Mouse (Mus musculus): ENCODE results near the gene Sell.
A peak's percentile ranks its signal among the peaks of the same experiment; 100 is the strongest.

The Sell gene

GRCm38 (mm10) chr1:164074606-164075140 lies 12.9 kb downstream of the Sell start:
- DNase-seq (ENCODE audit: low spot score in 2 of 2) = no peak

- DNase-seq (ENCODE audit: low spot score in 2 of 2) = no peak
Observed at GRCm38 (mm10) chr1:164075416-164075815, 13.6 kb downstream of the Sell start.

- peak in 1 of 2 experiments; percentile 40 for DNase-seq (ENCODE audit: low spot score in 2 of 2)
Observed at GRCm38 (mm10) chr1:164076441-164076840, 14.7 kb downstream of the Sell start.

GRCm38 (mm10) chr1:164077031-164077430 lies 15.2 kb downstream of the Sell start:
- DNase-seq (ENCODE audit: low spot score in 2 of 2) = peak; percentile 54 to 59

DNA sequence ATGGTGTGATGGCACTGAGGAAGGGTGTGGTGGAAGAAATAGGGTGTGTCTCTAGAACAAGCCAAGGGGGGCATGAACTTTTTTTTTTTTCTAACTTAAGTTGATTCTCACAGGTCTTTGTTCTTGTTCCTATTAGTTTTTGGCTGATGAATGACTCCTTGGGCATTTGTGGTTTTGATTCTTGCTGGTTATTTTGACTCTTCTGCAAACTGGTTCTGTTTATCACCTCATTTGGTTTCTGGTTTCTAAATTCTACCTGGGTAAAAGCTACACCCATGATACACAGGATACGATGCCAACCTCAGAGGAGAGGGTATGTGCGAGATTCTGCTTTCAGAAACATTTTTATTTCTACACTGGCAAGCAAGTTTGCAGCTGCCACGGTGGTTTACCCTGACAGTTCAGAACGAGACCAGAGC lies 16.6 kb downstream of the Sell start:
- peak; percentile 59 to 63 for DNase-seq (ENCODE audit: low spot score in 2 of 2)

- DNase-seq (ENCODE audit: low spot score in 2 of 2) = no peak
Observed at GRCm38 (mm10) chr1:164079091-164079490, 17.3 kb downstream of the Sell start.

DNA sequence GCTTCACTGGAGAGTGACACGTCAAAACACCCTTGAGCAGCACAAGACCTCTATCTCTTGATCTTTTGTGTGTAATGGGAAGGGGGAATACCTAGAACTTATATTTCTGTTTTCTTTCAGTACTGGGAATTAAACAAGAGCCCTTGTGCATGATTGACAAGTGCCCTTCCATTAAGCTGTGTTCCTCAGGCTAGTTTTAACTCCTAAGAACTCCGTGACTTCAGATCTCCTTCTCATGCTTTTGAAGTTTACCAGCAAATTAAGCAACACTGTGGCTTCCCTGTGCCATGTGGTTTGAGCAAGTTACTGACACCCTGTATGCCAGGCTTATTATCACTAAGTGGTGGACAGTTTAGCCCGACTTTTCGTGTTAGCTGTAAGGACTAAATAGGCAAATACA lies 21.3 kb downstream of the Sell start:
- no peak for DNase-seq (ENCODE audit: low spot score in 2 of 2)

- no peak for DNase-seq (ENCODE audit: low spot score in 2 of 2)
Observed at GRCm38 (mm10) chr1:164086797-164087196, 25.0 kb downstream of the Sell start.

DNA sequence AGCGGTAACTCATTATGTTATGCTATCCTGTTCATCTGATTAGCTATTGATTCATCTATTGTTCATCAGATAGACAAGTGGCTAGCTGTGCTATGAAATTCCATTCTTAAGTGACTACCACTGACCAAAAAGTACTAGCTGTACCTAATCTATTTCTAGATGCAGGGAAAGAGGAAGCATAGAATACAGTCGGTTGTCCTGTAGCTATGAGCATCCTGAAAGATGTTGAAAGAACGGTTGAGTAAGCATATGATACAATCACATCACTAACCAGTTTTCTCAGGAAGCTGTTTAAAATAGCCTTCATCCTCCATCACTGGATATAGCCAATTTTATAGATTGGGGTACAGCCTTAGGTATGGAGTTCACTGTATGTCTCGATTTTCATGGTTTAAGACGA lies 26.1 kb downstream of the Sell start:
- no peak for DNase-seq (ENCODE audit: low spot score in 2 of 2)

- DNase-seq (ENCODE audit: low spot score in 2 of 2) = no peak
Observed at GRCm38 (mm10) chr1:164096780-164097179, 35.0 kb downstream of the Sell start.

GRCm38 (mm10) chr1:164097911-164098310 lies 36.1 kb downstream of the Sell start:
- DNase-seq (ENCODE audit: low spot score in 2 of 2) = no peak

- no peak for DNase-seq (ENCODE audit: low spot score in 2 of 2)
Observed at GRCm38 (mm10) chr1:164098372-164098771, 36.6 kb downstream of the Sell start.

DNA sequence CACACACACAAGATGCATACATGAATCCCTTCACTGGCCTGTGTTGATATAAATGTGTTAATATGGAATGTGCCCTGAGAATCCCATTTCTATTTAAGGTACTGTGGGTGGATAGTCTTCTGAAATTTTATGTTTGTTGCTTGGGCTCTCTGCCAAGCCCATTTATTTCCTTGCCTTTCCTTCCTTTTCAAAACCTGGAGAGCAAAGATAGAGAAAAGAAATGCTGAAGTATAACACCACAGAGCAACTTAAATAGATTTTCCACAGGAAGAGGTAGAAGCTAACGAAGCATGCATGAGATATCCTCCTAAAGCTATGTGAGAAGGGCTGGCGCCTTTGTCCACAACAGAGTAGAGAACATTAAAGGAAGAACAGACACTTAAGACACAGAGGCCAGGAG lies 48.0 kb downstream of the Sell start:
- no peak for DNase-seq (ENCODE audit: low spot score in 2 of 2)

- no peak for DNase-seq (ENCODE audit: low spot score in 2 of 2)
Observed at GRCm38 (mm10) chr1:164110591-164111329, 49.0 kb downstream of the Sell start.

DNA sequence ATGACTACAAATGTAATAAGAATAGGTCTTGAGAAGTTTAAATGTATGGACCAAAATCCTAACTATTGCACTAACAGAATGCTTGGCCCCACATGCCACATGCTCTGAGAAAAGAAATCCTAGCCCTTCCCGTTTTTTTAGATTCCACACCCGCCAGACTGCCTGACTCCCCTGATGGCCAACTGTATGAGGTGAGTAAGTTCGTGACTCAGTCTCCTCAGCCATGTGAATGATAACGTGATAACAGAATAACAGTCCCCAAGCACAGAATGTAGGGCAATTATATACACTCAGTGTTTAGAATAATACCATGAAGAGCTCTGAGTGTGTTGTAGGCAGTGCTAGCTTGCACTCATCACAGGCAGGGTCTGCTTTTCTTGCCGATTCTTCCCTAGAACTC lies 52.5 kb downstream of the Sell start:
- no peak for DNase-seq (ENCODE audit: low spot score in 2 of 2)

DNA sequence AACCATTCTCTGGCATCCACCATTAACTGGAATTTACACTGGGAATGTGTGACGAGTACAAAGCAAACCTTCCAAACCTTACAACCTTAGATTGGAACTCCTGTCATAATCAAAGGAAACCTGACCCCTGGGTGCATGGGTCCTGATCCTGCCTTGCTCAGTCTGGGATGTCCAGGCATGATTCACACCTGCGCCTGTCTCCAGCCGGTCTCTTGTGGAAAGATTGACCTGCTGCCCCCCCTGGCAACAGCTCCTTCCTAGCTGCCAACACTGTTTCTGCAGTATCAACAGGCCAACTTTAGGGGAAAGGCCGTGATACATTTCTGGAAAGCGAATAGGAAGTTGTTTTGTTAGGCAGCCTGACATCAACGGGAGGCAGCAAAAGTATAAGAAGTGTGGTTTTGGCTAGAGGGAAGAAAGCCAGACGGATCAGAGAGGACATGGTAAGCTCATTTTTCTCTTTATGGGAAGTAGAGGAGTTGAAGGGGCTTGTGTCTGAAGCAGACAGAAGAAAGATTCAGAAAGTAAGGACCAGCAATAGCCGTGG lies 53.2 kb downstream of the Sell start, which contains the start of gene Selp:
TSS of gene Selp (plus strand) at position 318 of the 547 bp plus-strand sequence.
- DNase-seq (ENCODE audit: low spot score in 2 of 2) = no peak

DNA sequence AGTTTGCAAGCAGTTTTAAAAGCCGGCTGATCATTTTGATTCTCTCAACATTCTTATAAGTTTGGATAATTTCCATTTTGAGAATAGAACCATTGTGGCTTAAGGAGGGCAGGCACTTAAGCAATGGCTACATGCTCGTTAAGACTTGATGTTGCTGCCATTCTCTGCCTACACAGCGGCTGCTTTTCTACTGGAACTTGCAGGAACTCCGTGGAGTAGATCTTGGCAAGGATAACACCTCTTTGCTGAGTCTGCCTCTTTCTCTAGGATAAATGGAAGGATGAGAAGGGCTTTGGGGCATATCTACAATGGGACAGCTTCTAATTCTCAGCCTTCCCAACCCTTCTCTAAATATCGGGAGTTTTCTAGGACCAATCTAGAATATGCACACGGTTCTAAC lies 53.9 kb downstream of the Sell start:
- no peak for DNase-seq (ENCODE audit: low spot score in 2 of 2)

- DNase-seq (ENCODE audit: low spot score in 2 of 2) = no peak
Observed at GRCm38 (mm10) chr1:164117869-164118268, 56.1 kb downstream of the Sell start.

GRCm38 (mm10) chr1:164119892-164120776 lies 58.4 kb downstream of the Sell start:
- DNase-seq (ENCODE audit: low spot score in 2 of 2) = no peak

DNA sequence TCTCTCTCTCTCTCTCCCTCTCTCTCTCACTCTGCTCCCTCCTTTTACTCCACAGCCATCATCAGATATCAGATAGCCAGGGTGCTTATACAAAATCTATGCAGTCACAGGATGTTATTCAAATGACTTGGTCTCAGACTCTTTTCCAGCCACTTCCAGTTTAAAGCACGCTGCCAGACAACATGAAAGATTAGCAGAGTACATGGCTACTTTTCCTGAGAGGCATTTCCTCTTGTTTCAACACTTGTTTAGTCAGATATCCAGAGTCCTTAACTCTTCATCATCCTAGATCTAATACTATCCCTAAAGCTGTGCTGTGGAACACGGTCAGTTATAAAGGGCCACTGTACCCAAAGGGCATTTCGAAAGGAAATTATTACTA lies 59.0 kb downstream of the Sell start:
- no peak for DNase-seq (ENCODE audit: low spot score in 2 of 2)

DNA sequence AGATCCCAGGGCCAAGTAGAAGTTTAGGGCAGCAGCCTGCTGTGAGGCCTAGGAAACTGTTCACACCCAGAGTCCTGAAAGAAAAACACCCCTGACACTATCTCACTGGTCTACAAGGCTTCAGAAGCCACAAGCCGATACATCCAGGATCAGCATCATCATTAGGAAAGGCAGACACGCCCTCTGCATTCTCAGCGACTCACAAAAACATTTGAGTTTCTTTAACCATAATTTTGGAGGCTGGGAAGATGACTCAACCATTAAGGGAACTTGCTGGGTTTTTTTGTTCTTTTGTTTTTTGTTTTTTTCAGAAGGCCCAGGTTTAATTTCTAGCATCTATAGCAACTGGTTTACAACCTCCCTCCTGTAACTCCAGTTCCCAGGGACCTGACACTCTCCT lies 62.1 kb downstream of the Sell start:
- no peak for DNase-seq (ENCODE audit: low spot score in 2 of 2)

DNA sequence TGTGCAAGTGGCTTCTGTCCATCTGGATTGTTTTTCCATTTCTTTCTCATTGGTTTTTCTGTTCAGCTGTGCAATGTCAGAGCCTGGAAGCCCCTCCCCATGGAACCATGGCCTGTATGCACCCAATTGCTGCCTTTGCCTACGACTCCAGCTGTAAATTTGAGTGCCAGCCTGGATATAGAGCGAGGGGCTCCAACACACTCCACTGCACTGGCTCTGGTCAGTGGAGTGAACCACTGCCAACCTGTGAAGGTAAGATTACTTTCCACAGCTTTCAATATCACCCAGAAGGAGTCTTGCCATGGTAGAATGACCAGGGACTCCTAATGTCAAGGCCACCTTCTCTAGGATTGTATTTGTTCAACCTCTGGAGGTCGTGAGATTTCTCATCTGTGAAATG lies 68.2 kb downstream of the Sell start:
- DNase-seq (ENCODE audit: low spot score in 2 of 2) = no peak
